Mouse (Mus musculus): ENCODE data around the gene Zfp868. TPM values are rescaled to one million over a fixed set of nuclear protein-coding genes. Genes with fewer than 3 reads are reported as not detected.
"Not testable (repeated sequence)": the region's sequence is repeated elsewhere in the genome, so short reads cannot be mapped to it uniquely, and the experiment has no call there.

The Zfp868 gene
- 38.5 and 39.8 TPM in 2 replicates for polyA plus RNA-seq (2016; fragmentation: Nextera tagmentation; extraction: Ambion mirVana)

GRCm38 (mm10) chr8:69625095-69625789, at the start of gene Zfp868:
Gene Zfp868, minus strand, starts transcription at chr8:69625548.
- WGBS = under 1% methylated on average over 41 of the region's 41 CpGs
- Histone ChIP-seq H3K4me3 (replicated peaks) (peak within 1 kb of the TSS; percentile 58), H3K36me3 (replicated peaks) (peaks cover 4% of the 10 kb centered on the region; the same call in 1 of the 2 replicates), H3K9me3 (0 out of 2 replicates have a peak, but pooled peaks cover 2% of the 10 kb centered on the region), H3K4me2 (peak within 1 kb of the TSS; percentile 55), H3K4me1 (peaks cover 13% of the 10 kb centered on the region), H3K9ac (peak within 1 kb of the TSS; percentile 75), H3K27ac (peak within 1 kb of the TSS; percentile 95), H3K27me3 (no peaks in the 10 kb centered on the region)
- peak; percentile 99 for ATAC-seq (ENCODE audit: low FRiP score)

- not testable (repeated sequence) for H3K4me2 ChIP-seq; H3K9me3 ChIP-seq; ATAC-seq (ENCODE audit: low FRiP score); H3K9ac ChIP-seq; H3K4me3 ChIP-seq (replicated peaks); H3K4me1 ChIP-seq; H3K27ac ChIP-seq; H3K27me3 ChIP-seq
- 82% methylated on average over 2 of the region's 2 CpGs for WGBS
- H3K36me3 ChIP-seq (replicated peaks) = peaks cover 21% of the 10 kb centered on the region
Observed at GRCm38 (mm10) chr8:69665051-69665450, 39.7 kb upstream of the Zfp868 start.

- Histone ChIP-seq H3K9me3 (peaks cover 10% of the 10 kb centered on the region; the same call in 1 of the 2 replicates), H3K27ac (no peak overlapping the region), H3K9ac (no peak overlapping the region), H3K27me3 (no peaks in the 10 kb centered on the region), H3K36me3 (replicated peaks) (peaks cover 26% of the 10 kb centered on the region), H3K4me2 (no peak overlapping the region), H3K4me3 (replicated peaks) (no peak overlapping the region), H3K4me1 (no peaks in the 10 kb centered on the region)
- no peak for ATAC-seq (ENCODE audit: low FRiP score)
Observed at GRCm38 (mm10) chr8:69661294-69661693, 35.9 kb upstream of the Zfp868 start.

- H3K36me3 ChIP-seq (replicated peaks) = peaks cover 1% of the 10 kb centered on the region; the same call in 1 of the 2 replicates
Observed at GRCm38 (mm10) chr8:69654358-69654981, 29.1 kb upstream of the Zfp868 start, which contains the start of gene Zfp964. Gene Zfp964, plus strand, starts transcription at chr8:69654479.

GRCm38 (mm10) chr8:69653808-69654357, 28.5 kb upstream of the Zfp868 start:
- ATAC-seq (ENCODE audit: low FRiP score) = peak; percentile 1; the same call in 1 of the 2 replicates
- Histone ChIP-seq H3K27ac (no peak overlapping the region), H3K27me3 (no peaks in the 10 kb centered on the region), H3K9me3 (no peaks in the 10 kb centered on the region), H3K36me3 (replicated peaks) (no peaks in the 10 kb centered on the region), H3K4me1 (peaks cover 8% of the 10 kb centered on the region), H3K9ac (no peak overlapping the region), H3K4me3 (replicated peaks) (peak overlapping the region; percentile 54), H3K4me2 (peak overlapping the region; percentile 87)
- WGBS = 46% methylated on average over 10 of the region's 10 CpGs

More at GRCm38 (mm10) chr8:69654358-69654981, 29.1 kb upstream of the Zfp868 start, which contains the start of gene Zfp964:
- H3K4me1 ChIP-seq = peaks cover 8% of the 10 kb centered on the region
- H3K4me2 ChIP-seq = peak within 1 kb of the TSS; percentile 87
- peak within 1 kb of the TSS; percentile 54 for H3K4me3 ChIP-seq (replicated peaks)
- ATAC-seq (ENCODE audit: low FRiP score) = peak; percentile 100
- H3K9me3 ChIP-seq = peaks cover 3% of the 10 kb centered on the region; the same call in 1 of the 2 replicates
- H3K27me3 ChIP-seq = no peaks in the 10 kb centered on the region
- WGBS = under 1% methylated on average over 55 of the region's 55 CpGs
- H3K9ac ChIP-seq = peak within 1 kb of the TSS; percentile 67
- H3K27ac ChIP-seq = peak within 1 kb of the TSS; percentile 88

GRCm38 (mm10) chr8:69618078-69618477, 7.3 kb downstream of the Zfp868 start:
- Histone ChIP-seq H3K27ac (no peak overlapping the region), H3K4me2 (no peak overlapping the region), H3K9ac (no peak overlapping the region), H3K4me1 (peaks cover 1% of the 10 kb centered on the region; the same call in 1 of the 2 replicates), H3K36me3 (replicated peaks) (peaks cover 57% of the 10 kb centered on the region), H3K27me3 (no peaks in the 10 kb centered on the region), H3K9me3 (no peaks in the 10 kb centered on the region), H3K4me3 (replicated peaks) (no peak overlapping the region)
- ATAC-seq (ENCODE audit: low FRiP score) = no peak
- WGBS = 92% methylated on average over 1 of the region's 1 CpGs

GRCm38 (mm10) chr8:69614687-69615086, 10.7 kb downstream of the Zfp868 start:
- ATAC-seq (ENCODE audit: low FRiP score) = no peak
- H3K27ac ChIP-seq = no peak overlapping the region
- no peak overlapping the region for H3K4me2 ChIP-seq
- H3K4me1 ChIP-seq = no peaks in the 10 kb centered on the region
- H3K9ac ChIP-seq = no peak overlapping the region
- no peaks in the 10 kb centered on the region for H3K9me3 ChIP-seq
- H3K36me3 ChIP-seq (replicated peaks) = peaks cover 85% of the 10 kb centered on the region
- H3K4me3 ChIP-seq (replicated peaks) = no peak overlapping the region
- WGBS = 56% methylated on average over 2 of the region's 2 CpGs
- no peaks in the 10 kb centered on the region for H3K27me3 ChIP-seq

GRCm38 (mm10) chr8:69597598-69597997, 27.8 kb downstream of the Zfp868 start:
- H3K4me1 ChIP-seq; ATAC-seq (ENCODE audit: low FRiP score); H3K27ac ChIP-seq; H3K27me3 ChIP-seq; H3K9ac ChIP-seq; H3K4me3 ChIP-seq (replicated peaks); H3K4me2 ChIP-seq; H3K36me3 ChIP-seq (replicated peaks); H3K9me3 ChIP-seq: not testable (repeated sequence)
- 97% methylated on average over 3 of the region's 3 CpGs for WGBS

- Histone ChIP-seq H3K9ac (peak overlapping the region; percentile 62), H3K36me3 (replicated peaks) (no peaks in the 10 kb centered on the region), H3K9me3 (no peaks in the 10 kb centered on the region), H3K4me1 (peaks cover 5% of the 10 kb centered on the region; the same call in 1 of the 2 replicates), H3K4me3 (replicated peaks) (peak overlapping the region; percentile 48), H3K27me3 (peaks cover 6% of the 10 kb centered on the region; the same call in 1 of the 2 replicates), H3K27ac (no peak overlapping the region), H3K4me2 (peak overlapping the region; percentile 89)
- under 1% methylated on average over 47 of the region's 54 CpGs for WGBS
- ATAC-seq (ENCODE audit: low FRiP score) = peak; percentile 46; the same call in 1 of the 2 replicates
Observed at GRCm38 (mm10) chr8:69584611-69585202, 40.6 kb downstream of the Zfp868 start.

- not testable (repeated sequence) for H3K9me3 ChIP-seq; ATAC-seq (ENCODE audit: low FRiP score); H3K27me3 ChIP-seq; H3K36me3 ChIP-seq (replicated peaks); H3K4me1 ChIP-seq; H3K27ac ChIP-seq
- Histone ChIP-seq H3K4me3 (replicated peaks) (peak overlapping the region; percentile 48), H3K4me2 (peak overlapping the region; percentile 89), H3K9ac (peak overlapping the region; percentile 62)
- WGBS = 12% methylated on average over 7 of the region's 7 CpGs
Observed at GRCm38 (mm10) chr8:69584201-69584600, 41.1 kb downstream of the Zfp868 start.

Measured in forebrain, embryonic 12.5 days (tissue).